Mouse (Mus musculus): ENCODE measurements around the gene Ank2.

DNA sequence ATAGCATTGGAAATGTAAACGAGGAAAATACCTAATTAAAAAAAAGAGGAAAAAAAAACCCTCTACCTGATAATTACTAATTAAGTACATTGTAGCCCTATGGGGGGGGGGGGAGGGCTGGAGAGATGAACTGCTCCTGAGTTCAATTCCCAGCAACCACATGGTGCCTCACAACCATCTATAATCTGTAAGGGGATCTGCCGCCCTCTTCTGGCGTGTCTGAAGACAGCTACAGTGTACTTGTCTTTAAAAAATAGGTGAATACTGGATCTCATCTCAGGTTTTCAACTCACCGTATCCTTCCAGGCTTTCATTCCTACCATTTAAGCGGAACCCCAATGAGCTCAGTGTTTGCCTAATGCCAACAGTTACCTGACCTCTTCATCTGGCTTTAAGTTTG is 48.7 kb upstream of the Ank2 start:
- no peak for TF ChIP-seq POLR2A (IDR thresholded peaks at IDR 0.05; ENCODE audit: extremely low read depth, insufficient read depth, low read length)
- no peak for TF ChIP-seq CTCF (IDR thresholded peaks at IDR 0.05; ENCODE audit: low read depth, low read length)

Measured in liver, adult 2 months (tissue).